Mouse (Mus musculus): Measurements from ENCODE around the gene Slc25a5.
"Not testable (repeated sequence)": the region's sequence is repeated elsewhere in the genome, so short reads cannot be mapped to it uniquely, and the experiment has no call there.

The Slc25a5 gene

DNA sequence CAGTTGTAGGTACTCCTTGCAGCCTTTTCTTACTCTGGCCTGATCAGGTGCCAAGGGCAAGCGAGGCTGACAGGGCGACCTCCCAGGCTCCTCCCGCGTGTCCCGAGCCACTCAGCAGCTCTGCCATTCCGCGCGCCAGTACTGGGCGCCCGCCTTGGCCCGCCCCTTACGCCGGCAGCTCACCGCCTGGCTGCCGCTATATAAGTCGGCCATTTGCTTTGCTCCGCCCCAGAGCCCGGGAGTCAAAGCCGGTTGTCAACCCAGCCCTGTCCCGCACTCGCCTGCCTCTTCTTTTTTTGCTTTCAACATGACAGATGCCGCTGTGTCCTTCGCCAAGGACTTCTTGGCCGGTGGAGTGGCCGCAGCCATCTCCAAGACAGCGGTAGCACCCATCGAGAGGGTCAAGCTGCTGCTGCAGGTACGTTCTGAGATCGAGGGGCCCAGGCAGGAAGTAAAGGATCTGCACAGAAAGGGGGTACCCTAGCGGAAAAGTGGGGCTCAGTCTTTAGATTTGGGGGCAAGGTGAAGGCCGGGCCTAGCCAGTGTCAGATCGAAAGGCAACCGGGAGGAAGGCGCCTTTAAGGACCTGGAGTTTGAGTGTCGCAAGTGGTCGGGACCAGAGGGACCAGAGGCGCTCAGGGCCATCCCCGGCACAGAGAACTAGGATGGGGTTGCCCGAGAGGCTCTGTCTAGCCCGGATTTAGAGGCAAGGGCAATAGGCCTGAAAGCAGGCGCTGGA, at the start of gene Slc25a5:
Gene Slc25a5, plus strand, starts transcription at position 228 of the 739 bp plus-strand sequence.
- DNase-seq: peak; percentile 88

DNA sequence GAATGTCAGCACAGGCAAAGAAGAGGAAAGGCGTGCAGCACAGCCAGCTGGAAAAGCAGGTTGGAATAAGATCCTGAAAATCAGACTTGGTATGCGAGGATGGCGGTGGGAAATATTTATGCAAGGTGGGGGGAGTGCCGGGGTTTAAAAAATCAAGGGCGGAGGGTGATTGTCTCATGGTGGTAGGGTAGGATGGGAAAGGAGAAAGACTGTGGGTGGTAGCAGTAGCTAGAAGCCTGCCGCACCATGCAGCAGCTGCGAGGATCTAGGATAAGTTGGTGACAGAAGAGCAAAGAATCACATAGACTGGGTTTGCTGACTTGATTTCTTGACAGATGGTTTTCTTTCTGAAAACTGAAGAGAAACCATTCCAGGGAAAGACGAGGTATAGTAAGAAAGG, 48.7 kb upstream of the Slc25a5 start:
- DNase-seq: peak; percentile 19

DNA sequence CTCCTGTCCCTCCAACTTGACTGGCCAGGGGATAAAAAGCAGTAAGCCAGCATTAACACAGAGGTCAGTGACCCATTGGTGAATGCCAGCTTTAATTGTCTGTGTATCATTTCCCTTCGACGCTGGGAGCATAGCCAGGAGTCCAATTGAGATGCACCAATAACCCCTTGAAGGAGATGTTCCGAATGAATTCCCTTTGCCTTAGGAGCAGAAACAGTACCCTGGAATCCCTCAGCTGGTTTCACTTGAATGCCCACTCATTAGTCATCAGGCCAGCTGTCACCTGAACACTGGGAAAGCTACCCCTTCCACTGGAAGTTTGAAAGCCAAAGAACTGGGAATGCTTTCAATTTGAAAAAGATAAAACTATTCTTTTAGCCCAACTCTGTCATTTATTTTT, 46.9 kb upstream of the Slc25a5 start:
- no peak for DNase-seq

DNA sequence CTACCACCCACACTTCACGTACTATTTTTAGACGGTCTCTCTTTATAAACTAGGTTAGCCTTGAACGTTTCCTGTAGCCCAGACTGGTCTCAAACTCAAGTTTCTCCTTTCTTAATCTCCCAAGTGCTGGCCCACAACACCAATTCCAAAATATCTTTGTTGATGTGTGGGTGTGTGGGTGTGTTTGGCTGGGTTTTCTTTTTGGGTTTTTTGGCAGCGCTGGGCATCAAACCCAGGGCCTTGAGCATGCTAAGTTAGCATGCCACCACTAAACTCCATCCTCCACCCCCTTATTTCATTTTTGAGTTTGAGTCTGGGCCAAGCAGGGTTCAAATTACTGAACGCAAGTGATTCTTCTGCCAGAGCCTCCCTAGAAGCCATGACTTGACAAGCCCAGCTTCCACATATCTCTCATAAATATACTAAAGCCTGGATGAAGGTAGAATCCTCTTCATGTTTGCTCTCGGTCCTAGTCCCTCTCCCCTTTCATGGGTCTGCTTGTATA, 46.1 kb upstream of the Slc25a5 start:
- DNase-seq: peak; percentile 31

DNA sequence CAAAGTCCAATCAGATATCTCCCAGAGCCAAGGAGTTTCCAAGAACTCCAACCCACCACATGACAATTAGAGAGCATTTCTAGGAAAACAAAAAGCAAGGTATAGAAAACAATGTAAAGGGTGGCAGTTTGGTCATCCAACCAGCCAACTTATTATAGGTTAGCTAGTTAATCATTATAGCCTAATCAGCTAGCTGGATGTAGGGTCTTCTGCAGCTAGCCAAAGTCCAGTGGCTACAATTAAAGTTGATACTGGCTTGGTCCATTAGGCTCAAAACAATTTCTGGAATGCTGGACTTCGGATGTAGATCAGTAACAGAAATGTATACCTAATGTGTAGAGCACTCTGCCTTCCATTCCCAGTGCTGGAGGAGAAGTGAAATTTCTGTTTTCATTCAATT, 44.9 kb upstream of the Slc25a5 start:
- no peak for DNase-seq

DNA sequence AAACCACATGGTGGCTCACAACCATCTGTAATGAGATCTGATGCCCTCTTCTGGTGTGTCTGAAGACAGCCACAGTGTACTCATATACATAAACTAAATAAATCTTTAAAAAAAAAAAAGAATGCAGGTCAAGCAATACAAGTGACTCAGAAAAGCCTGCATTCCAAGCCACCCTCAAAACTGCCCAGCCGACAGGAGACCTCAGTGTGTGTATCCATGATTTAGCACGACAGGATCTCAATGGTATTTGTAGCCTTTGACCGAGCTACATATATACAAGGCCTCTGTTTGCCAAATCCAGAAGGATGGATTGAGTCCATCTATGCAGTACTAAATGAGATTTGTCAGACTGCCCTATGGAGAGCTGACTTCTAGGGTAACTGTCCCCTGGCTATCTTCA, 42.9 kb upstream of the Slc25a5 start:
- DNase-seq: no peak

DNA sequence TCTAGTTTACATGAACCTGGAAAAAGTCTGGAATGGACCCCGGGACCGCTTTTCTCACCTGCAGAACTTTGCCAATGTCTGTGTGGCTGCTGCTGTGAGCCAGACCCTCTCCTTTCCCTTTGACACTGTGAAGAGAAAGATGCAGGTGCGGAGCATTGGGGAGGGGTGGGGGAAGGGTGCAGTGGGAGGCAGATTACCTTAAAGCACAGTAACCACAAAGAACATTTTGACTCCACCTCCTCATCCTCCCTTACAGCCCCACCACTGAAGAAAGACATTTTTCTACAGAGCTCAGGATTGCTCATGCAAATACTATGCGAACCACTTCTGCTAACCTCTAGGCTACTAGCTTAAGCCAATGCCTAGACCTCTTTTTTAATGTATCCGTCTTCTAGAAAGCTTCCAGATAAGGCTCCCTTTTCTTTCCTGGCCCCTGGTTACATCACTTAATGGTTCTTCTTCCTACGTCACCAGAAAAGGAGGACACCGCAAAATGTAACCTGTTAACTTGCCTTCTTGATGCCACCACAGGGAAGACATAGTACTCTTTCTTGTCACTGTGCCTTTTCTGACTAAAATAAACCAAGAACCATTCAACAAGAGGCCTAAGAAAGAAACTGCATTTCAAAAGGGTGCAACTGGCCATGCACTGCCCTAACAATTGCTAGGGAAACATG, 37.5 kb upstream of the Slc25a5 start:
- DNase-seq: no peak

DNA sequence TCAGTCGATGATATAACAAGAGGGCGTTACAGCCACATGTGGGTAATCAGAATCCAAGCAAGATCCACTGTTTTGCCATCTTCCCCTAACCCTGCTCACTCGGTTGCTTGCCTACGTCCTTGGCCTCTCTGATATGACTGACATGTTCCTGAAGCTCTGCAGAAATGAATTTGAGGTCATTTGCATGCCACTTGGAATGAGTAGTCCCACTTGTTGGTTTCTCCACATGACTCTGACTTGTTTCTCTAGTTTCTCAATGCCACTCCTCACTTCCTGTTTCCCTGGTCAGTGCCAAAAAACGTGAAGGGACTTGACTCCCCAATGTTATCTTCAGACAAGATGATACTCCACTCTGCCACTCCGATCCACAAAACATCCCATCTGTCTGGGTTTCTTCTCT, 36.9 kb upstream of the Slc25a5 start:
- no peak for DNase-seq

DNA sequence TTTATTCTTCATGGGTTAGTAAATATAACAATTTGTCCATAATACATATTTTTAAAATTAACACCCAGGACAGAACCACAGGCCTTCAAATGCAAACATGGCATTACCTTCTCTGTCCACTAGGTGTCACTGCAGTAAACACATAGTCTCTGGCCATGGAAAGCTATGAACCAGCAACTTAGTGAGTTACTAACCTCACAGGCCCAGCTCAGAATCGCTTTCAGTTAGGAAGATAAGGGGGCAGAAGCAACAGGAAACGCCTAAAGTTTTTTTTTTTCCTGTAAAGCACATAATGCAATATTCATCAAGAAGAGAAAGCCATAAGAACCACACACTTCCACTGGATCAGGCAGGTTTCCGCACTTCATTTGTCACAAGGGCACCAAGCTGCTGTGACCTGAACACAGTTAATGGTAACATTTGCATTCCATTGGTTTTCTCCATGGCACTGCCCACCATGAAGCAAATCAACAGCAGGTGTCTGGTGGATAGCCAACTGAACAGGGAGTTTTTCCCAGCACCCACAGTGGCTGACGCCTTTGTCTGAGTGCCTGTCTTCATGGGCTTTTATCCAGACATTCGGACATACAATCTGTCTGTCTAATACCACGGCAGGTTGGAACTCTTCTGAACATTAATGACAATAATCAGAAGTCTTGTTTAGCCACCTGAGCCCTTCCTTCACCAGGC, 34.4 kb upstream of the Slc25a5 start:
- DNase-seq: peak; percentile 39

DNA sequence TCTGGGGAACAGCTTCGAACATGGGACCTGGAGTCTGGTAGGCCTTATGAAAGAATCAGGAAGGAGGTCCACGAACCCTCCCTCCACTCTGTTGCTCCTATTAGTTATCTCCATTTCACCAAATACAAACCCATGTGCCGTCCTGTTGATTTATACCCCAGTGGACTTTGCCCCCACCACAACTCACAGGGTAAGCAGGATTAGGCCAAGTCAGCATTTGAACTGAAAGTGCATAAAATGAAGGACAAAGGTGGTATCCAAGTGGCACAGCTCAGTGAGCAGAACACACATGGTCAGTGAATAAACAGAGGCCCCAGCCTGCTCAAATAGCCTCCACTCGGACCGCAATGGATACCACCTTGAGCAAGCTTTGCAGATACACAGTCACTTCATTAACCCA, 33.2 kb upstream of the Slc25a5 start:
- DNase-seq: no peak

DNA sequence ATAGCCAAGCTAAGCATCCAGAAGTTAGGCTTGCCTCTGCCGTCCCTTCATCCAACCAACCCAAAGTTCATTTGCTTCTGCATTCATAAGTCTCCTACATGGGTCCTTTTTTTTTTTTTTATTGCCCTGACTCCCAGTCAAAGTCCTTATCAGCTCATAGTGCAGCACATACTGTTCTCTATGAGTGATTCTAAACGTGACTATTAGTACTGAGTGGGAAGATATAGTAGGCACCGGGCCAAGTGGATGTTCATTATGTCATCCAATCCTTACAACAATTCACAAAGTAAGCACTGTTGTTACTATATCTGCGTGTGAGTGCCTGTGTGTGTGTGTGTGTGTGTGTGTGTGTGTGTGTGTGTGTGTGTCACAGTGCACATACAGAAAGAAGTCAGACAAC, 32.6 kb upstream of the Slc25a5 start:
- DNase-seq: no peak

DNA sequence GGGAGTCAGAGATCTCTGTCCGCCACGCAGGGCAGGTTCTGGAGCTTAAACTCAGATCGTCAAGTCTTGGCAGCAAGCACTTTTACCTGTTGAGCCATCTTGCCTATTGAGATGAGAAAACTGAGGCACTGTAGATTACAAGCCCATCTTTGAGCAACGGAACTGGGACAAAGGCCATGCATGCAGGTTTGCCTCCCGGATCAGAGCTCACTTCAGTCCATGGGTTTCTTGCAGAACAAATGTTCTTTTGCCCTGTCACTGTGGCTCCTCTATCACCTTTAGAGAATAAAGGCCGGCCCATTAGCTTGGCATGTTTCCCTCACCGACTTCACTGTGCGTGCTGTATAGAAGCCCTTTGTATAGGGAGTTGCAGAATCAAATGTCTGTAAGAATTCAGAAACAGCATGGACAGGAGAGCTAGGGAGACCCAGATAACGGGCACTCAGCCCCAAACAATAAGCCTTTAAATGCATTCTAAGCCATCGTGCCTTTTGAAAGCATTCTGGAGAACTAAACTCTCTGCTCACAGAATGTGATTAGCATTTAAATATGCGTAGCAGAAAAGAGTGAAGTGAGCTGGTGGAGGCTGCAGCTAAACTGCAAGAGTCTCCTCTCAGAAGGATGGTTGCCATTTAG, 32.0 kb upstream of the Slc25a5 start:
- no peak for DNase-seq

DNA sequence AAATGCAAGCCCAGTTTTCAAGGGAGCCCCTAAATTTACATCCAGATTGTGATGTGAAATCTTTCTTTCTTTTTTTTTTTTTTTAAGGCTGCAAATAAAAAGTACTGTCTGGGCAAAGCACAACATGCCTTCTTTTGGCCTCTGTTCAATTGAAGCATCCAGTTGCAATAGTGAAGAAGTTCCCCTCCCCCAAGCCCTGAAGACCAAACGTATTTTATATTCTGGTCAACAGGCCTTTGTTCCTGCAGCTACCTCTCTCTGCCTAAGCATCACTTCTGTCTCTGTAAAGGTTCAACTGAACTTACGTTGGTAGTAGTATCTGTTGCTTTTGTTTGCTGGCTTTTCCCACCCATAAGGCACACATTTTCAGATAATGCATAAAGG, 31.5 kb upstream of the Slc25a5 start:
- no peak for DNase-seq

DNA sequence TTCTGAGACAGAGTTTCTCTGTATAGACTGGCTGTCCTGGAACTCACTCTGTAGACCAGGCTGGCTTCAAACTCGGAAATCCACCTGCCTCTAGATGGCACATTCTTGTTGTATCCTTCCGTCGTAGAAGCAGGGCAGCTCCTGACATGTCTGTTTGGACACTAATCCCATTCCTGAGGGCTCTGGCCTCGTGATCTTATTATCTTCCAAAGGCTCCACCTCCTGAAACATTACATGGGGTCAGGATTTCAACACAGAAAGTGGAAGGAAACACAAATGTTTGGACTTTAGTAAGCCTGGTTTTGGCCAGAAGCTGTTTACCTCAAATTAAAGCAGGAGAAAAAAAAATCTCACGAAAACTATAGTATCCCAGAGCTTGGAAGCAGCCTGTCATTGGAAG, 28.1 kb upstream of the Slc25a5 start:
- DNase-seq: no peak

DNA sequence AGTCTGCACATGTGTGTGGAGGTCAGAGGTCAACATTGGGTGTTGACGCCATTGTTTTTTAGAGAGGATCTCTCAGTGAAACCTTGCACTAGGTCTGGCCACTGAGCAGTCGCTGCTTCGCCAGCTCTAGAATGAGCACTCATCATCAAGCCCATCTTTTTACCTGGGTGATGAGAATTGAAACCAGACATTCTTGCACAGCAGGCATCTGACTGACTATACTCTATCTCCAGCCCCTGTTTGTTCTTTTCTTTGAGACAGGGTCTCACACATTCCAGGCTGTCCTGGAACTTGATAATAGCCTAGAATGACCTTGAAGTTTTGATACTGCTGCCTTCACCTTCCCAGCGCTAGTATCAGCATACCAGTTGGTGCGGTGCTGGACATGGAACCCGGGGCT, 22.9 kb upstream of the Slc25a5 start:
- DNase-seq: no peak

DNA sequence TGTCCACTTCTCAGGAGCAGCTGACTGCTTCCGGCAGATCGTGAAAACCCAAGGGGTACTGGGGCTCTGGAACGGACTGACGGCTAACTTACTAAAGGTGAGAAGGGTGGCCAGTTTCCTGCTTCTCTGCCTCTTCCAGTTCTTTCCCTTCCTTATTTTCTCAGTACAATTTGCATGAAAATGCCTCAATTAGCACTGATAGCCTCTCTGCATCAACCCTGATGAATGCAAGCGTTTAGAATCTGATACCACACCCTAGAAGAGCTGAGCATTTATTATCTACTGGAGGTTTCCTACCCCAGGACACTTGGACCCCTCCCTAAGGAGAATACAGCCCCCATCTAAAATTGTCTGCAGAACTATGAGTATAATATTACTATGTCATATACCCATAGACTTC, 19.9 kb upstream of the Slc25a5 start:
- DNase-seq: no peak

DNA sequence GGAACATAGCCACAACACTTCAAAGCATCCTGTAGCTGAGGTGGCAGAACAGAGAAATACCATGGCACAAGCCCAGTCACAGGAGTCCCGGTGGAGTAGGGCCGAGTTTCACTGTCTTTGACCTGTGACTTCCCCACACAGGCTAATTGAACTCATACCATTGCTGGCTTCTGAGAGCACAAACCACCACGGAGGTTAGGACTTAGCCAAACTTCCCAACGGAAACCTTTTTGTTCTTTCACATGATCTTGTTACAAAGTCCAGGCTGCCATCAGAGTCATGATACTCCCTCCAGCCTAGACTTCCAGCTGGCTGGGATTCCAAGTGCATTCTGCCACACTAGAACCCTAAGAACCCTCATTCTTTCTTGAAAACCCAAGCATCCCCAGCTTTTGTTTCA, 17.8 kb upstream of the Slc25a5 start:
- DNase-seq: no peak

DNA sequence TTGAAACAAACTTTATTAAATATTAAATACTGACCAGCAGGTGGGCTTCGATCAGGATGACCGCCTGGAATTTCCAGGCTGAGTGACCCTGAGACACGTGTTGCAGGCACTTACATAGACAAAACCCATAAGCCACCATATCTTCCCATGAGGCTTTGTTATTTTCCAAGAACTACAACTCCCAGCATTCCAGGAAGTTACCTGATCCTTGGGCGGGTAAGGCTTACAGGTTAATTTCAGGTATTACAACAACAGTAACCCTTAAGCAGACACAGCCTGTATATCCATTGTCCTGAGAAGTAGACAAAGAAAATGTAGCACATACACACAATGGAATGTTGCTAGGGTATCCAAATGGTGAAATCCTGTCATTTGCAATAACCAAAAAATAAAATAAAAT, 6.1 kb upstream of the Slc25a5 start:
- no peak for DNase-seq

DNA sequence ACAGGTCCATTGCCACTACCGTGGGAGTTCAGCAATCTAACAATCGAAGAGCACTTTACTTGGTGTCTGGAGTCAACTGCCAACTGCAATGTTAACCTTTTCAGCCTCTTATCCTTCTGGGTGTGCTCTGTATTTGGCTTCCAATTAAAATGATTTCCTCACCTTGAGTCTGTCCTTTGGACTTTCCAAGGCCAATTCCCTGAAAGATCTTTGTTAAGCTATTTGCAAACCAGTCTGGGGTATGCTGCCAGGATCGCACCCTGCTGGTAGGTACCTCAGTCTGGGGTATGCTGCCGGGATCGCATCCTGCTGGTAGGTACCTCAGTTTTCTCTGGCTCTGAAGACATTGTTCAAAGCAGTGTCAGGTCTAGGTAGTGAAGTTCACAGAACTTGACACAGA, 880 bp upstream of the Slc25a5 start:
- no peak for DNase-seq

DNA sequence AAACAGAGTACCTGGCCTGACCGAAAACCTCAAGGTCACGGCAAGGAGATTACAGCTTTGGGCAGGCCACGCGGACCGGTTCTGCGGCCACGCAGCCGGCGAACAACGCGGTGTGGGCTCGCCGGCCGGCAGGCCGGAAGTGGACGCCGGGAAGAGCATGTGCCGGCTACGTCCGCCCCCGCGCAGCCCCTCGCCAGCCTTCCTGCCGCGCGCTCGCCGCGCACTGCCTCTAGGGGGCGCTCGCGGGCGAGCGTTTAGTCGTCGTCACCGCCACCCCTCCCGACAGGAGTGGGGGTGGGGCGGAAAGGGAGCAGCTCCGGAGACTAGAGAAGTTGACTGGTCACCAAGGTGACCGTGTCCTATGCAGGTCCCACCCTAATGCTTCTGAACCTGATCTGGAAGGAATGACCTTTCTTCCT, 721 bp downstream of the Slc25a5 start:
- DNase-seq: peak; percentile 82

DNA sequence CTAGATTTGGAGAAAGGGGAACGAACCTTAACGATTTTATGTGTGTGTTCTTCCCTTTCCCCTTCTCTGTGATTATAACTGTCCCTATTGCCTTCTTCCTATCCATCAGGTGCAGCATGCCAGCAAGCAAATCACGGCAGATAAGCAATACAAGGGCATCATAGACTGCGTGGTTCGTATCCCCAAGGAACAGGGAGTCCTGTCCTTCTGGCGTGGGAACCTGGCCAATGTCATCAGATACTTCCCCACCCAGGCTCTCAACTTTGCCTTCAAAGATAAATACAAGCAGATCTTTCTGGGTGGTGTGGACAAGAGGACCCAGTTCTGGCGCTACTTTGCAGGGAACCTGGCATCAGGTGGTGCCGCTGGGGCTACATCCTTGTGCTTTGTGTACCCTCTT, 1.3 kb downstream of the Slc25a5 start:
- DNase-seq: not testable (repeated sequence)

DNA sequence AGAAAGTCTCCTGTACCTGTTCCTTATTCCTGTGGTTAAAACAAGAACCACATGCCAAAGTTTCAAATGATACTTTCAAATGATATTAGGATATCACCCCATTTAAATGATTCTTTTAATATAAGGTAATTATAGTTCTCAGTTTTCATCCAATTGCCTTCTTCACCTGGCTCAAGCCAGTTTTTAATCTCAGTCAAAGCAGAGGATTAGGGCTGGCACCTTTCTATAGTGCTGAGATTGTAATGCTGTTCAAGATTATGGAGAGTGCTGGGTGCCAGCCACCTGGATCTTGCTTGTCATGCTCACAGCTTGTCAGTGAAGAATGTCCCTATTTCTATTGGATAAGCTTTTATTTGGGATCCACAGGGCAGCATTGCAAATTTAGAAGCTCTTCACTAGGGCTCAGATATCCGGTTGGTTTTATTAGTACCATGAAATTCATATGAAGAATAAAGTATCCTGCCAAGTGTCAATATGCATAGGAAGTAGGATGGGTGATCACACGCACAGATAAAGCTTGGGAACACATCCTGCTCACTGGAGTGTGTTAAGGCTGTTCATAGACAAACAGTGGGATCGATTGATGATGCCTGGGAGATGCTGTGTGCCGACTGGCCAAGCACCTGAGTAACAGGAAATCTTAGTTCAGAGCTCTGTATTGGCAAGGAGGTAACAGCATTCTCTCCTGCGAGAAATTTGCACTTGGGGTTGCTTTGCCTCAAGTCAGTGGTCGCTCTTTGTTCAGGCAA, 3.9 kb downstream of the Slc25a5 start:
- DNase-seq: no peak

DNA sequence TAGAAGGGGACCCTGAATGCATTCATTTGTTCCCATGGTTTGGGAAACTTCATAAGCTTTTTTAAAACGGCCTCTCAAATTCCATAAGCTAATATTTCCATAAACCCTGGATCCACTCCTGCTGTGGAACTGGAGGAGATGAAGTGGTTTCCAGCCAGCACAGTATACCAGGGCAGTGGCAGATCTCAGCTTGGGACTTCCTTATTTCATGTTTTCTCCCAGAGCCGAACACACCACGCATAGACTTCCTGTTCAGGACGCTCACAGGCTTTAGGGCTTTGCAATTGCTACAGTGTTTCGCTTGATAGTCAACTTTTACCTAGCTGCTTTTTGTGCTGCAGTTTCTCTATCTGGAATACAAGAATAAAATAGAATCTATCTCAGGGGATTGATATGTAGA, 7.7 kb downstream of the Slc25a5 start:
- DNase-seq: no peak
